Mouse (Mus musculus): Measurements from ENCODE around the gene Dok3. TPM values are rescaled to one million over a fixed set of nuclear protein-coding genes. Genes with fewer than 3 reads are reported as not detected.
A peak's percentile ranks its signal among the peaks of the same experiment; 100 is the strongest.

Gene Dok3
- polyA plus RNA-seq, 1 experiment from 2014 or later, result 2.4 TPM

DNA sequence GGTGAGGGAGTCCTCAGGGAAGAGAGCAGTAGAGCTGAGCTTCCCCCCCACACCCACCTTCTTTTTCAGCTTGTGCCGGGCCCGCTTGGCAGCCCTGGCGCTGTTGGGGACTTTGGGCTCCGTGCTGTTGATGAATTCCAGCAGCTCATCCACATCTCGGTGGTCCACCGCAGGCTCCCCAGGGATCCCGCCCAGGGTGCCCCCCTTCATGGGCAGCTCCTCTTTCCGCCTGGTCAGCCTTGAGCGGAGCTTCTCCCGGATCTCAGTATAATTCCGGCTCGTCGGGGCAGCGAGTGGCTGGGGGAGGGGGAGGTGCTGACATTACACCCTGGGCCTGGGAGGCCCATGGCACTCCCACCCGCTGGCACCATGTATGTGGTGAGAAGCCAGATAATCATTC is 20.0 kb upstream of the Dok3 start:
- Histone ChIP-seq H3K4me1 (ENCODE audit: control insufficient read depth, insufficient read depth, low read length) (no peaks in the 10 kb centered on the region), H3K27me3 (ENCODE audit: control insufficient read depth, insufficient read depth, low read length) (no peaks in the 10 kb centered on the region), H3K36me3 (ENCODE audit: control insufficient read depth, insufficient read depth, low read length) (peaks cover 74% of the 10 kb centered on the region), H3K4me3 (ENCODE audit: low read depth, low read length) (no peak overlapping the region), H3K4me2 (replicated peaks; ENCODE audit: low read depth, low read length) (no peak overlapping the region), H3K9ac (replicated peaks; ENCODE audit: low read depth, low read length) (no peak overlapping the region), H3K9me3 (ENCODE audit: control insufficient read depth, low read depth, low read length) (no peaks in the 10 kb centered on the region), H3K27ac (ENCODE audit: low read length) (no peak overlapping the region)
- WGBS, result 93% methylated on average over 15 of the region's 15 CpGs
- no peak for ATAC-seq (ENCODE audit: insufficient number of reproducible peaks, insufficient read depth, low FRiP score, low read depth)

- H3K9me3 ChIP-seq (ENCODE audit: control insufficient read depth, low read depth, low read length), result no peaks in the 10 kb centered on the region
- H3K4me1 ChIP-seq (ENCODE audit: control insufficient read depth, insufficient read depth, low read length), result no peaks in the 10 kb centered on the region
- 85% methylated on average over 5 of the region's 5 CpGs for WGBS
- peaks cover 77% of the 10 kb centered on the region for H3K36me3 ChIP-seq (ENCODE audit: control insufficient read depth, insufficient read depth, low read length)
- H3K4me3 ChIP-seq (ENCODE audit: low read depth, low read length), result no peak overlapping the region
- no peak for ATAC-seq (ENCODE audit: insufficient number of reproducible peaks, insufficient read depth, low FRiP score, low read depth)
- H3K4me2 ChIP-seq (replicated peaks; ENCODE audit: low read depth, low read length), result no peak overlapping the region
- H3K27me3 ChIP-seq (ENCODE audit: control insufficient read depth, insufficient read depth, low read length), result no peaks in the 10 kb centered on the region
- no peak overlapping the region for H3K27ac ChIP-seq (ENCODE audit: low read length)
- no peak overlapping the region for H3K9ac ChIP-seq (replicated peaks; ENCODE audit: low read depth, low read length)
Measured at GRCm38 (mm10) chr13:55548426-55548825, 19.3 kb upstream of the Dok3 start.

- 86% methylated on average over 2 of the region's 2 CpGs for WGBS
- H3K4me3 ChIP-seq (ENCODE audit: low read depth, low read length), result no peak overlapping the region
- no peak overlapping the region for H3K4me2 ChIP-seq (replicated peaks; ENCODE audit: low read depth, low read length)
- H3K27ac ChIP-seq (ENCODE audit: low read length), result no peak overlapping the region
- no peak overlapping the region for H3K9ac ChIP-seq (replicated peaks; ENCODE audit: low read depth, low read length)
- peaks cover 81% of the 10 kb centered on the region for H3K36me3 ChIP-seq (ENCODE audit: control insufficient read depth, insufficient read depth, low read length)
- H3K9me3 ChIP-seq (ENCODE audit: control insufficient read depth, low read depth, low read length), result no peaks in the 10 kb centered on the region
- no peaks in the 10 kb centered on the region for H3K4me1 ChIP-seq (ENCODE audit: control insufficient read depth, insufficient read depth, low read length)
- H3K27me3 ChIP-seq (ENCODE audit: control insufficient read depth, insufficient read depth, low read length), result no peaks in the 10 kb centered on the region
- no peak for ATAC-seq (ENCODE audit: insufficient number of reproducible peaks, insufficient read depth, low FRiP score, low read depth)
Measured at GRCm38 (mm10) chr13:55547916-55548315, 18.8 kb upstream of the Dok3 start.

DNA sequence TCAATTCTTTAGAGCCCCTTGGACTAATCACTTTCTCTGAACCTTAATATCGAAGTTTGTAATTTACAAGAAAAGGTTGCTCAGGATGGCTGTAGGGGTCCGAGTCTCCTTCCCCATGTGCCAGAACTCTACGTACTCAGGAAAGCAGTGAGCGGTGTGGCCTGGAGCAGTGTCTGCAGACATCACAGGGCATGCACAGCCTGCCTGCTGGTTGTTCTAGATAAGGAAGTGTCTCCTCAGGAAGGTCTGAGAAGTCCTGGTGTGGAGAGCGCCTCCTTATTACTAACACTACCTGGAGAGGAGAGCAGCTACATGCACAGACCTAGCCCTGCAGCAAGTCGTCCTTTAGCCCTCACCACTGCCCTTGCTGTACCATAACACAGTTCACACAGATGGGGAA is 15.7 kb upstream of the Dok3 start:
- no peak for ATAC-seq (ENCODE audit: insufficient number of reproducible peaks, insufficient read depth, low FRiP score, low read depth)
- Histone ChIP-seq H3K4me3 (ENCODE audit: low read depth, low read length) (no peak overlapping the region), H3K27me3 (ENCODE audit: control insufficient read depth, insufficient read depth, low read length) (no peaks in the 10 kb centered on the region), H3K9ac (replicated peaks; ENCODE audit: low read depth, low read length) (no peak overlapping the region), H3K9me3 (ENCODE audit: control insufficient read depth, low read depth, low read length) (no peaks in the 10 kb centered on the region), H3K4me1 (ENCODE audit: control insufficient read depth, insufficient read depth, low read length) (no peaks in the 10 kb centered on the region), H3K36me3 (ENCODE audit: control insufficient read depth, insufficient read depth, low read length) (peaks cover 85% of the 10 kb centered on the region), H3K27ac (ENCODE audit: low read length) (no peak overlapping the region), H3K4me2 (replicated peaks; ENCODE audit: low read depth, low read length) (no peak overlapping the region)
- WGBS, result 89% methylated on average over 6 of the region's 6 CpGs

DNA sequence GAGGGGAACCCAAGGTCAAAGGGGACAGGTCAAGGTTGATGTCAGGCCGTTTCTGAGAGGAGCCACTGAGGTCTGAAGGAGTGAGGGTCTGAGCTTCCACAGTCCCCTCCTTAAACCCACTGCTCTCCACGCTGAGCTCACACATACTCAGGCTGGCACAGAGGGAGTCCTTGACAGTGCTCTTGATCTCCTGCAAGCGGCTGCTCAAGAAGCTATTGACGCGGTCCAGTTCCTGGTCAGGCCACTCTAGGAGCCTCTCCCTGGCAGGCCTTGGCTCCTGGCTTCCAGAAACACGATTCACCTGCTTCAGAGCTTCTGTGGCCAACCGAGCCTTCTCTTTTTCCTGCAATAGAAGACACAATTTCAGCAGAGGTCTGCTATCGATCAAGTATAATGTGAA is 14.4 kb upstream of the Dok3 start:
- no peak overlapping the region for H3K4me2 ChIP-seq (replicated peaks; ENCODE audit: low read depth, low read length)
- ATAC-seq (ENCODE audit: insufficient number of reproducible peaks, insufficient read depth, low FRiP score, low read depth), result no peak
- no peaks in the 10 kb centered on the region for H3K9me3 ChIP-seq (ENCODE audit: control insufficient read depth, low read depth, low read length)
- H3K4me1 ChIP-seq (ENCODE audit: control insufficient read depth, insufficient read depth, low read length), result no peaks in the 10 kb centered on the region
- peaks cover 92% of the 10 kb centered on the region for H3K36me3 ChIP-seq (ENCODE audit: control insufficient read depth, insufficient read depth, low read length)
- H3K27ac ChIP-seq (ENCODE audit: low read length), result no peak overlapping the region
- WGBS, result 87% methylated on average over 8 of the region's 8 CpGs
- no peak overlapping the region for H3K4me3 ChIP-seq (ENCODE audit: low read depth, low read length)
- no peak overlapping the region for H3K9ac ChIP-seq (replicated peaks; ENCODE audit: low read depth, low read length)
- H3K27me3 ChIP-seq (ENCODE audit: control insufficient read depth, insufficient read depth, low read length), result no peaks in the 10 kb centered on the region

DNA sequence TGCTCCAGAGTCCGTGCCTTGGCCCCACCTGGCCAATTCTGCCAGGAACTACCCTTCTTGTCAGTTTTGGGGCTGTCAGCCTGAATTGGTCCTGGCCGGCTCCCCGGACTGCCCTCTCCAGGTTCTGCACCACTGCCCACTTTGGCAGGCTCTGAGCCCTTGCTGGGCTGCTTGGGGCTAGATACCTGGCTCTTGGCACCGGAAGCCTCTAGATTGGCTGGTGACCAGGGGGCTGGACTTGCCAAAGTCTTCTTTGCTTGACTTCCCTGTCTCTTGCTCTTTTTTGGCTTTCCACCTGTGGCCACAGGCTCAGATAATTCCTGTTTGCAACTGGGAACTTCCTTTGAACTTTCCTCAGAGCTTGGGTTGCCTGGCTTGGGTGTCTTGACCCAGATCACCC is 13.8 kb upstream of the Dok3 start:
- no peak overlapping the region for H3K27ac ChIP-seq (ENCODE audit: low read length)
- H3K4me2 ChIP-seq (replicated peaks; ENCODE audit: low read depth, low read length), result no peak overlapping the region
- no peak for ATAC-seq (ENCODE audit: insufficient number of reproducible peaks, insufficient read depth, low FRiP score, low read depth)
- 99% methylated on average over 4 of the region's 4 CpGs for WGBS
- H3K9ac ChIP-seq (replicated peaks; ENCODE audit: low read depth, low read length), result no peak overlapping the region
- H3K27me3 ChIP-seq (ENCODE audit: control insufficient read depth, insufficient read depth, low read length), result no peaks in the 10 kb centered on the region
- no peak overlapping the region for H3K4me3 ChIP-seq (ENCODE audit: low read depth, low read length)
- H3K36me3 ChIP-seq (ENCODE audit: control insufficient read depth, insufficient read depth, low read length), result peaks cover 90% of the 10 kb centered on the region
- no peaks in the 10 kb centered on the region for H3K4me1 ChIP-seq (ENCODE audit: control insufficient read depth, insufficient read depth, low read length)
- H3K9me3 ChIP-seq (ENCODE audit: control insufficient read depth, low read depth, low read length), result no peaks in the 10 kb centered on the region

DNA sequence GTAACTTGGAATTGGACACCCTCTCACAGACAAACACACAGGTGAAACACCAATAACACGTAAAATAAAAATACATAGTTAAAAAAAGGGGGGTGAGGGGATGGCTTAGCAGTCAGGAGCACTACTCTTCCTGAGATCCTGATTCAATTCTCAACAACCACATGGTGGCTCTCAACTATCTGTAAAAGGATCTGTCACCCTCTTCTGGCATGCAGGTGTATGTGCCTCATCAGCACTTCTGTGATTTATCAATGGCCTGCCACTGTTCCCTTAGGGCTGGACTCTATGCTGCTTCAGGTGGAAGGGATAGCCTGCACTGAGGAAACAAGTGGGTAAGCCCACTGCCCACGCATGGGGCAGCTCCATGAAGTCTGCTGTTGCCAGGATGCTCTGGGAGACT is 11.8 kb upstream of the Dok3 start:
- Histone ChIP-seq H3K9me3 (ENCODE audit: control insufficient read depth, low read depth, low read length) (no peaks in the 10 kb centered on the region), H3K27me3 (ENCODE audit: control insufficient read depth, insufficient read depth, low read length) (no peaks in the 10 kb centered on the region), H3K9ac (replicated peaks; ENCODE audit: low read depth, low read length) (no peak overlapping the region), H3K36me3 (ENCODE audit: control insufficient read depth, insufficient read depth, low read length) (peaks cover 73% of the 10 kb centered on the region), H3K27ac (ENCODE audit: low read length) (no peak overlapping the region), H3K4me3 (ENCODE audit: low read depth, low read length) (no peak overlapping the region), H3K4me1 (ENCODE audit: control insufficient read depth, insufficient read depth, low read length) (peaks cover 3% of the 10 kb centered on the region; the same call in 1 of the 2 replicates), H3K4me2 (replicated peaks; ENCODE audit: low read depth, low read length) (no peak overlapping the region)
- ATAC-seq (ENCODE audit: insufficient number of reproducible peaks, insufficient read depth, low FRiP score, low read depth), result no peak
- 84% methylated on average over 2 of the region's 2 CpGs for WGBS

GRCm38 (mm10) chr13:55536194-55537175 is 7.4 kb upstream of the Dok3 start, which contains the start of gene Ddx41:
Gene Ddx41, minus strand, starts transcription at chr13:55536658.
- Histone ChIP-seq H3K4me3 (ENCODE audit: low read depth, low read length) (peak within 1 kb of the TSS; percentile 84), H3K36me3 (ENCODE audit: control insufficient read depth, insufficient read depth, low read length) (peaks cover 65% of the 10 kb centered on the region), H3K9ac (replicated peaks; ENCODE audit: low read depth, low read length) (peak within 1 kb of the TSS; percentile 72), H3K27me3 (ENCODE audit: control insufficient read depth, insufficient read depth, low read length) (no peaks in the 10 kb centered on the region), H3K4me1 (ENCODE audit: control insufficient read depth, insufficient read depth, low read length) (peaks cover 11% of the 10 kb centered on the region), H3K4me2 (replicated peaks; ENCODE audit: low read depth, low read length) (peak within 1 kb of the TSS; percentile 67), H3K9me3 (ENCODE audit: control insufficient read depth, low read depth, low read length) (no peaks in the 10 kb centered on the region), H3K27ac (ENCODE audit: low read length) (peak within 1 kb of the TSS; percentile 28; the same call in 1 of the 2 replicates)
- WGBS, result under 1% methylated on average over 70 of the region's 70 CpGs
- ATAC-seq (ENCODE audit: insufficient number of reproducible peaks, insufficient read depth, low FRiP score, low read depth), result peak; percentile 97

Measured in stomach, embryonic 14.5 days (tissue).